15 mouse cellular contexts compared by ENCODE assay signal in genomic region chr13:46841668-46842067, GRCm38 (mm10).
DNase-seq lines count a peak whose midpoint lies in the region; ATAC-seq and TF ChIP-seq lines count a peak whose summit lies in the region.
"Had no signal": no experiment of that assay in that cellular context is flagged by ENCODE, and none has a peak within 500 bp of the region (broad histone marks: within the 10 kb centered on the region; RNA-seq: fewer than 3 reads in every experiment).

No protein-coding gene starts in this region.

- dilution Hi-C loops in CH12.LX (cut with MboI; ENCODE audit: extremely low pct_ligation_motif_present, extremely low pct_unique_long_range_greater_than_20kb, low sequenced_read_pairs), result no loop called here

- no peaks in the 10 kb centered on the region for H3K27me3 ChIP-seq in heart, embryonic 13.5 days (replicated peaks)
- no peaks in the 10 kb centered on the region for H3K27me3 ChIP-seq in CH12.LX (replicated peaks)
- no peaks in the 10 kb centered on the region for H3K27me3 ChIP-seq in midbrain, postnatal 0 days (ENCODE audit: insufficient read depth, low read length)
- H3K27me3 ChIP-seq: hindbrain, embryonic 13.5 days; limb, embryonic 13.5 days had no signal

- no peak for TF ChIP-seq EP300 in CH12.LX (IDR thresholded peaks at IDR 0.05; ENCODE audit: low read length)

- peak overlapping the region; percentile 74 for H3K27ac ChIP-seq in heart, embryonic 13.5 days (replicated peaks)
- H3K27ac ChIP-seq in CH12.LX (ENCODE audit: insufficient read depth, low read depth), result no peak overlapping the region
- no peak overlapping the region for H3K27ac ChIP-seq in midbrain, postnatal 0 days (ENCODE audit: low read depth, low read length)
- H3K27ac ChIP-seq: hindbrain, embryonic 13.5 days; limb, embryonic 13.5 days had no signal

- DNase-seq in heart, postnatal 4 days, result no peak
- peak; percentile 21 for DNase-seq in CH12.LX (ENCODE audit: extremely low read depth)
- DNase-seq in cerebellum, adult 8-10 months, result peak; percentile 45
- peak; percentile 59 for DNase-seq in gonadal fat pad, adult 2 months (ENCODE audit: low read depth)
- DNase-seq in midbrain, postnatal 0 days (ENCODE audit: low spot score), result no peak
- DNase-seq: kidney, postnatal 4 days; liver, postnatal 0 days; retina, postnatal 1 day had no signal

- H3K9ac ChIP-seq in heart, embryonic 13.5 days, result peak overlapping the region; percentile 17; the same call in 1 of the 2 replicates
- no peak overlapping the region for H3K9ac ChIP-seq in CH12.LX (ENCODE audit: insufficient read depth, low read depth)
- no peak overlapping the region for H3K9ac ChIP-seq in midbrain, postnatal 0 days (replicated peaks; ENCODE audit: low read length, poor library complexity, severe bottlenecking)
- H3K9ac ChIP-seq: hindbrain, embryonic 13.5 days; limb, embryonic 13.5 days; liver, postnatal 0 days had no signal

- peak overlapping the region; percentile 54 for H3K4me2 ChIP-seq in heart, embryonic 13.5 days
- peak overlapping the region; percentile 79 for H3K4me2 ChIP-seq in CH12.LX (ENCODE audit: insufficient read depth, low read depth, poor library complexity, severe bottlenecking)
- H3K4me2 ChIP-seq in midbrain, postnatal 0 days (ENCODE audit: low read depth, low read length, poor library complexity, severe bottlenecking), result no peak overlapping the region
- H3K4me2 ChIP-seq: hindbrain, embryonic 13.5 days; limb, embryonic 13.5 days had no signal

- H3K9me3 ChIP-seq in heart, embryonic 13.5 days, result no peaks in the 10 kb centered on the region
- no peaks in the 10 kb centered on the region for H3K9me3 ChIP-seq in CH12.LX (replicated peaks; ENCODE audit: low read length)
- no peaks in the 10 kb centered on the region for H3K9me3 ChIP-seq in midbrain, postnatal 0 days (ENCODE audit: low read length)
- H3K9me3 ChIP-seq: hindbrain, embryonic 13.5 days; limb, embryonic 13.5 days had no signal

- H3K4me3 ChIP-seq in heart, embryonic 13.5 days, result no peak overlapping the region
- no peak overlapping the region for H3K4me3 ChIP-seq in CH12.LX (replicated peaks in 1 of 3; ENCODE audit: low read depth in 2 of 3, low read length in 2 of 3, poor library complexity in 1 of 3)
- no peak overlapping the region for H3K4me3 ChIP-seq in midbrain, postnatal 0 days (ENCODE audit: low read depth, low read length)
- H3K4me3 ChIP-seq: hindbrain, embryonic 13.5 days; limb, embryonic 13.5 days had no signal

- peaks cover 7% of the 10 kb centered on the region for H3K36me3 ChIP-seq in heart, embryonic 13.5 days
- no peaks in the 10 kb centered on the region for H3K36me3 ChIP-seq in CH12.LX (replicated peaks in 1 of 2; ENCODE audit: control insufficient read depth in 1 of 2, insufficient read depth in 1 of 2, low read length in 1 of 2)
- no peaks in the 10 kb centered on the region for H3K36me3 ChIP-seq in midbrain, postnatal 0 days (ENCODE audit: insufficient read depth, low read length)
- H3K36me3 ChIP-seq: hindbrain, embryonic 13.5 days; limb, embryonic 13.5 days had no signal

- 80% methylated on average over 3 of the region's 3 CpGs for WGBS in heart, embryonic 13.5 days
- 59% methylated on average over 3 of the region's 3 CpGs for WGBS in midbrain, postnatal 0 days

- TF ChIP-seq CTCF in CH12.LX (conservative IDR thresholded peaks at IDR 0.05 in 1 of 2, IDR thresholded peaks at IDR 0.05 in 1 of 2; ENCODE audit: low read depth in 2 of 2, low read length in 2 of 2), result no peak
- no peak for TF ChIP-seq CTCF in midbrain, postnatal 0 days (IDR thresholded peaks at IDR 0.05)

- ATAC-seq in heart, embryonic 13.5 days (ENCODE audit: extremely low read depth, insufficient number of reproducible peaks, low FRiP score, low TSS enrichment), result no peak
- ATAC-seq in megakaryocyte, adult 5-6 weeks (ENCODE audit: poor library complexity, severe bottlenecking), result no peak
- ATAC-seq in midbrain, postnatal 0 days (ENCODE audit: low FRiP score), result no peak
- ATAC-seq: CD4-positive, CD25-positive, alpha-beta regulatory T cell, adult 4 months; forebrain, embryonic 14.5 days; intestine, embryonic 16.5 days; liver, postnatal 0 days had no signal

- TF ChIP-seq RAD21 in CH12.LX (IDR thresholded peaks at IDR 0.05; ENCODE audit: low read depth, low read length), result no peak

- H3K4me1 ChIP-seq in heart, embryonic 13.5 days, result peaks cover 27% of the 10 kb centered on the region
- H3K4me1 ChIP-seq in CH12.LX (ENCODE audit: control insufficient read depth in 1 of 2, insufficient read depth in 2 of 2), result peaks cover 4 to 13% of the 10 kb centered on the region in 2 experiments; a peak in 3 of 4 replicates
- H3K4me1 ChIP-seq in midbrain, postnatal 0 days (ENCODE audit: insufficient read depth, low read length), result no peaks in the 10 kb centered on the region

- TF ChIP-seq POLR2A in CH12.LX (IDR thresholded peaks at IDR 0.05; ENCODE audit: low read depth, low read length), result no peak

- in situ Hi-C loops in CH12.LX (cut with MboI; ENCODE audit: low pct_ligation_motif_present, low pct_unique_long_range_greater_than_20kb, low sequenced_read_pairs), result loop anchor here (10.0 kb wide), 1 partner anchor 173 kb away; the partner anchor contains the start of gene Nhlrc1

- H3K79me2 ChIP-seq in CH12.LX (replicated peaks; ENCODE audit: control insufficient read depth, extremely low read depth, insufficient read depth, poor library complexity, severe bottlenecking), result no peaks in the 10 kb centered on the region

TF ChIP-seq in CH12.LX, 34 proteins besides CTCF, POLR2A, EP300 and RAD21:
- TF ChIP-seq CHD2 (IDR thresholded peaks at IDR 0.05; ENCODE audit: low read length) (no peak), ETS1 (conservative IDR thresholded peaks at IDR 0.05; ENCODE audit: low read depth, low read length) (no peak), ZC3H11A (IDR thresholded peaks at IDR 0.05; ENCODE audit: low read depth, low read length) (no peak), TCF12 (IDR thresholded peaks at IDR 0.05; ENCODE audit: low read depth, low read length) (no peak), CHD1 (IDR thresholded peaks at IDR 0.05; ENCODE audit: low read depth, low read length) (no peak), USF2 (conservative IDR thresholded peaks at IDR 0.05; ENCODE audit: low read depth, low read length) (no peak), NELFE (IDR thresholded peaks at IDR 0.05; ENCODE audit: low read depth, low read length) (no peak), MAZ (IDR thresholded peaks at IDR 0.05; ENCODE audit: low read depth, low read length) (no peak), ZNF384 (IDR thresholded peaks at IDR 0.05; ENCODE audit: low read depth, low read length) (no peak), MYC (IDR thresholded peaks at IDR 0.05; ENCODE audit: low read depth, low read length) (no peak), SMC3 (IDR thresholded peaks at IDR 0.05; ENCODE audit: low read depth, low read length) (no peak), UBTF (IDR thresholded peaks at IDR 0.05; ENCODE audit: low read depth, low read length) (no peak), ZMIZ1 (IDR thresholded peaks at IDR 0.05; ENCODE audit: low read depth, low read length) (no peak), JUND (conservative IDR thresholded peaks at IDR 0.05; ENCODE audit: low read depth, low read length) (no peak), ELF1 (IDR thresholded peaks at IDR 0.05; ENCODE audit: low read depth, low read length) (no peak), SIN3A (IDR thresholded peaks at IDR 0.05; ENCODE audit: low read length) (no peak), MXI1 (IDR thresholded peaks at IDR 0.05; ENCODE audit: low read depth, low read length) (no peak)

Comparison
In these comparisons a context has a peak if more than half of its experiments do, and no peak if none do; other contexts are left out.
1. DNase-seq: peak in CH12.LX (single experiment), cerebellum, adult 8-10 months (single experiment) and gonadal fat pad, adult 2 months (single experiment); none in heart, postnatal 4 days (single experiment) and midbrain, postnatal 0 days (single experiment).